Mouse (Mus musculus) heart, embryonic 11.5 days (tissue): ENCODE data around the gene Smoc2. TPM values are rescaled to one million over a fixed set of nuclear protein-coding genes. Genes with fewer than 3 reads are reported as not detected.

Experiments used
- ATAC-seq: fragments of 200-750 bp; cut with Nextera tagmentation; replicated peaks from 2 replicates; pipeline ENCODE4 v1.8.0; 2017; ENCODE audit warnings: moderate library complexity; ENCODE audit not compliant: insufficient number of reproducible peaks, low FRiP score, low TSS enrichment
- H3K27ac ChIP-seq: fragments of 300-500 bp; sonication (generic); 2 replicates; pipeline ENCODE4 v1.5.1; 2014; ENCODE audit warnings: mild to moderate bottlenecking, low read depth, low read length
- H3K27me3 ChIP-seq: fragments of 300-500 bp; sonication (generic); 2 replicates; pipeline ENCODE4 v1.6.1; 2014; ENCODE audit warnings: mild to moderate bottlenecking, low read length, mixed read lengths; ENCODE audit not compliant: control insufficient read depth, insufficient read depth
- H3K36me3 ChIP-seq: fragments of 300-500 bp; sonication (generic); 2 replicates; pipeline ENCODE4 v1.6.1; 2014; ENCODE audit warnings: mild to moderate bottlenecking, low read length, moderate library complexity, mixed read lengths; ENCODE audit not compliant: control insufficient read depth, insufficient read depth
- H3K4me1 ChIP-seq: fragments of 300-500 bp; sonication (generic); 2 replicates; pipeline ENCODE4 v1.6.1; 2014; ENCODE audit warnings: low read length; ENCODE audit not compliant: control insufficient read depth, insufficient read depth
- H3K4me2 ChIP-seq: fragments of 300-500 bp; sonication (generic); 2 replicates; pipeline ENCODE4 v1.6.1; 2014; ENCODE audit warnings: mild to moderate bottlenecking, moderate library complexity
- H3K4me3 ChIP-seq: fragments of 300-500 bp; sonication (generic); 2 replicates; pipeline ENCODE4 v1.5.1; 2014; ENCODE audit warnings: low read depth, low read length
- H3K9ac ChIP-seq: fragments of 300-500 bp; sonication (generic); 2 replicates; pipeline ENCODE4 v1.6.1; 2014; ENCODE audit warnings: mild to moderate bottlenecking, low read depth, low read length, moderate library complexity
- H3K9me3 ChIP-seq: fragments of 300-500 bp; sonication (generic); replicated peaks from 2 replicates; pipeline ENCODE4 v1.6.1; 2016; ENCODE audit warnings: low read length; ENCODE audit not compliant: control insufficient read depth
- WGBS: fragments of 180-500 bp; shearing (Covaris S2); extraction: QIAGEN DNeasy Blood & Tissue Kit; methylation state at CpG from one replicate; pipeline ENCODE4 v1.1.7; 2014; ENCODE audit not compliant: insufficient replicate concordance; 5-methylcytosine and 5-hydroxymethylcytosine counted together
- polyA plus RNA-seq: library from polyadenylated mRNA; unstranded; fragments of >200 nt; fragmentation: Nextera tagmentation; extraction: Ambion mirVana; gene quantifications from 2 replicates; pipeline ENCODE4 v1.2.1, GENCODE M21; 2014

The Smoc2 gene
- polyA plus RNA-seq, 1 experiment from 2014 or later, result 22.7 TPM

GRCm38 (mm10) chr17:14394861-14395260, 115.6 kb downstream of the Smoc2 start:
- 62% methylated on average over 5 of the region's 5 CpGs for WGBS
- Histone ChIP-seq H3K36me3 (no peaks in the 10 kb centered on the region), H3K27ac (no peak overlapping the region), H3K4me1 (peaks cover 6% of the 10 kb centered on the region; the same call in 1 of the 2 replicates), H3K9ac (no peak overlapping the region), H3K4me3 (no peak overlapping the region), H3K4me2 (no peak overlapping the region), H3K27me3 (peaks cover 80% of the 10 kb centered on the region), H3K9me3 (no peaks in the 10 kb centered on the region)
- ATAC-seq, result no peak

- 61% methylated on average over 5 of the region's 5 CpGs for WGBS
- Histone ChIP-seq H3K27me3 (peaks cover 83% of the 10 kb centered on the region), H3K4me3 (no peak overlapping the region)
Measured at GRCm38 (mm10) chr17:14397456-14397855, 118.2 kb downstream of the Smoc2 start.

DNA sequence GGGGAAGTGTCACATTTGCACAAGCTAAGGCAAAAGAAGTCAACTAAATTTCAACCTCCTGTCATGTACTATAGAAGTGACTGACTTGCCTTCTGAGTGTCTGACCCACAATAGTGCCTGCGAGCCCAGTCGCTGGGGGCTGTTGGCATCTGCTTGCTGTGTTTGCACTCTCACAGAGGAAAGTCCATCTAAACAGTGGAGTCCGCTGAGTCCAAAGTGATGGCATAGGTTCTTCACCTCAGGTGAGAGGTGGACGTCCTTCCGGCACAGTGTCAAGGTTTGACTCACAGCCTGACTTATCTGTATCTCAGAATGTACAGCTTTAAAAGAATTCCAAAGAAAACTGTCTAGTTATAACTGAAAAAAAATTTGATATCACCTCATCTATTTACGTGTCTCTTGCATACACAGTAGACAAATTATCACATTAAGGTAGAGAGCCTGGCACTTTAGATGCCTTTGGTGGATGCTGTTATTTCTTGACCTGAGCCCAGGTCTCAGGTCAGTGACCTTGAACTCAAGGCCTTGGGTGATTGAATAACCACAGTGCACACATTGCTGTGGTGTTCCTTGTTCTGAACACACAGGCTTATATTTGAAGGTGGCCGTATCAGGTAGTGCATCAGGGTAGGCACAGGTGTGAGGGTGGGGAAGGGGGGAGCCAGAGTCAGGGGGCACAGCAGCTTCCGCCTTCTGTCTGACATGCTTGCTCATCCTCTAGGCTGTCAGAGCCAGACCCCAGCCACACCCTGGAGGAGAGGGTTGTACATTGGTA, 119.5 kb downstream of the Smoc2 start:
- Histone ChIP-seq H3K4me1 (no peaks in the 10 kb centered on the region), H3K27ac (no peak overlapping the region), H3K4me2 (no peak overlapping the region), H3K9ac (no peak overlapping the region), H3K9me3 (no peaks in the 10 kb centered on the region), H3K27me3 (peaks cover 79% of the 10 kb centered on the region), H3K4me3 (no peak overlapping the region), H3K36me3 (no peaks in the 10 kb centered on the region)
- WGBS, result 80% methylated on average over 8 of the region's 8 CpGs
- no peak for ATAC-seq

More at GRCm38 (mm10) chr17:14397456-14397855, 118.2 kb downstream of the Smoc2 start:
- no peaks in the 10 kb centered on the region for H3K36me3 ChIP-seq
- H3K27ac ChIP-seq, result no peak overlapping the region
- no peak for ATAC-seq
- H3K9me3 ChIP-seq, result no peaks in the 10 kb centered on the region
- no peak overlapping the region for H3K4me2 ChIP-seq
- H3K4me1 ChIP-seq, result no peaks in the 10 kb centered on the region
- H3K9ac ChIP-seq, result no peak overlapping the region

GRCm38 (mm10) chr17:14400960-14401359, 121.7 kb downstream of the Smoc2 start:
- Histone ChIP-seq H3K27ac (no peak overlapping the region), H3K36me3 (no peaks in the 10 kb centered on the region), H3K27me3 (peaks cover 79% of the 10 kb centered on the region), H3K9ac (no peak overlapping the region), H3K4me2 (no peak overlapping the region), H3K4me1 (no peaks in the 10 kb centered on the region), H3K9me3 (no peaks in the 10 kb centered on the region), H3K4me3 (no peak overlapping the region)
- 78% methylated on average over 5 of the region's 5 CpGs for WGBS
- no peak for ATAC-seq

DNA sequence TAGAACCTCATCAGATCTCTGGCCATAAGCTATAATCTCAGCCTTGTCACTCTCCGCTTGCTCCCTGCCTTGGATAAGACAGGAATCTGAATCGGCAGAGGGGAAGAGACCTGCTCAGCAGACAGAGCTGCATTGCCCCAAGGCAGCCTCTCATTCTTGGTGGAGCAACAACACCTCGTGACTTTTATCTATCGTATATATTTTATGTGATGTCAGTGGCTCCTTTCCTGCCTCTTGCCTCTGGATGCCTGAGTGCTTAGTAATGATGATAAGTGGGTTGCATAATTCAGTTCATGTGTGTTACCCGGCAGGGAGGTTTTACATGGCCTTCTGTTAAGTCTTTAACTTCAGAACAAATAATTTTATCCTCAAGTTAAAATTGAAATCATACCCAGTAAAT, 128.6 kb downstream of the Smoc2 start:
- Histone ChIP-seq H3K27me3 (peaks cover 68% of the 10 kb centered on the region), H3K4me3 (no peak overlapping the region), H3K4me2 (no peak overlapping the region), H3K9me3 (no peaks in the 10 kb centered on the region), H3K36me3 (no peaks in the 10 kb centered on the region), H3K27ac (no peak overlapping the region), H3K9ac (no peak overlapping the region), H3K4me1 (no peaks in the 10 kb centered on the region)
- WGBS, result 37% methylated on average over 5 of the region's 5 CpGs
- ATAC-seq, result no peak

GRCm38 (mm10) chr17:14412460-14412859, 133.2 kb downstream of the Smoc2 start:
- Histone ChIP-seq H3K27me3 (peaks cover 69% of the 10 kb centered on the region), H3K9ac (no peak overlapping the region), H3K4me1 (no peaks in the 10 kb centered on the region), H3K4me3 (no peak overlapping the region), H3K27ac (no peak overlapping the region), H3K4me2 (no peak overlapping the region), H3K36me3 (no peaks in the 10 kb centered on the region), H3K9me3 (no peaks in the 10 kb centered on the region)
- ATAC-seq, result no peak
- WGBS, result 67% methylated on average over 2 of the region's 2 CpGs

GRCm38 (mm10) chr17:14414511-14414910, 135.2 kb downstream of the Smoc2 start:
- Histone ChIP-seq H3K4me3 (no peak overlapping the region), H3K4me2 (no peak overlapping the region), H3K27me3 (peaks cover 71% of the 10 kb centered on the region), H3K4me1 (no peaks in the 10 kb centered on the region), H3K36me3 (no peaks in the 10 kb centered on the region), H3K9ac (no peak overlapping the region), H3K27ac (no peak overlapping the region), H3K9me3 (no peaks in the 10 kb centered on the region)
- WGBS, result 73% methylated on average over 5 of the region's 5 CpGs
- no peak for ATAC-seq

- Histone ChIP-seq H3K27me3 (peaks cover 56% of the 10 kb centered on the region), H3K9ac (no peak overlapping the region), H3K4me3 (no peak overlapping the region), H3K36me3 (no peaks in the 10 kb centered on the region), H3K9me3 (no peaks in the 10 kb centered on the region), H3K4me1 (no peaks in the 10 kb centered on the region), H3K27ac (no peak overlapping the region), H3K4me2 (no peak overlapping the region)
- ATAC-seq, result no peak
- WGBS, result 38% methylated on average over 8 of the region's 8 CpGs
Measured at GRCm38 (mm10) chr17:14420460-14421046, 141.2 kb downstream of the Smoc2 start.

DNA sequence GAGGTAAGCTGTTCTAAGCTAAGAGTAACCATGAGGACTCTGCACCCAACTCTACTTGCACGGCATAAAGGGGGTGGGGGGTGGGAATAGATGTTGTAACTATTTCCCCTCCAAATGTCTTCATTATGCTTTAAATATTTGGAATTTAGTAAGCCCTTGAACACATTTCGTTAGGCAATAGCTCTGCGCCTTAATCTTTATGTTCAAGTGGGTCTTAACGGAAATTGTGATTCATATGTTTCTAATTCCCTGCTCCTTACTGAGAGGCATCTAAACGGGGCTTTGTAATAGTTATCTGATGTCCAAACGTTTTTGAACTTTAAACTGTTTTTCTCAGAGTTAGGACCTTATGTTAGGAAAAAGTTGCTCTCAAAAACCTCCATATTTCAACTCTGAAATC, 147.2 kb downstream of the Smoc2 start:
- Histone ChIP-seq H3K9me3 (no peaks in the 10 kb centered on the region), H3K27me3 (peaks cover 34% of the 10 kb centered on the region), H3K36me3 (no peaks in the 10 kb centered on the region), H3K4me3 (no peak overlapping the region), H3K4me2 (no peak overlapping the region), H3K27ac (no peak overlapping the region), H3K4me1 (no peaks in the 10 kb centered on the region), H3K9ac (no peak overlapping the region)
- no peak for ATAC-seq
- WGBS, result 58% methylated on average over 6 of the region's 6 CpGs
